Mouse (Mus musculus) gastrocnemius, adult 2 months (tissue): ENCODE results near the gene Tmem144. TPM values are rescaled to one million over a fixed set of nuclear protein-coding genes. Genes with fewer than 3 reads are reported as not detected.

Experiments used
- DNase-seq: peaks from one replicate; pipeline ENCODE4 v3.0.0; 2022
- H3K27ac ChIP-seq: fragments of 200-600 bp; 2 replicates; pipeline ENCODE4 v1.8.1; 2022; ENCODE audit warnings: mild to moderate bottlenecking
- H3K4me3 ChIP-seq: fragments of 200-600 bp; 2 replicates; pipeline ENCODE4 v1.8.1; 2022; ENCODE audit warnings: mild to moderate bottlenecking, moderate library complexity
- CTCF ChIP-seq: fragments of 200-600 bp; IDR thresholded peaks from 2 replicates; pipeline ENCODE4 v1.8.1; 2022; ENCODE audit warnings: antibody characterized with exemption, mild to moderate bottlenecking, moderate library complexity
- intact Hi-C: fragments of 180-260 bp; cut with DNase I; formaldehyde crosslinking; loops from one replicate; pipeline ENCODE4 v1.15.1; 2025
- total RNA-seq, 2 experiments: library from RNA; stranded (reverse); gene quantifications; 2 replicates each; pipeline ENCODE4 v1.2.3; 2021

Gene Tmem144
- total RNA-seq, 2 experiments from 2014 or later, result 0.74 to 2.7 TPM

GRCm38 (mm10) chr3:79772701-79773100, 79.9 kb downstream of the Tmem144 start:
- DNase-seq, result no peak
- Histone ChIP-seq H3K27ac (no peak overlapping the region), H3K4me3 (no peak overlapping the region)
- TF ChIP-seq CTCF, result no peak
- intact Hi-C loops, result no loop called here

Other genes with a start within 250 kb of the Tmem144 start
- gene 4930579G24Rik, start 223.7 kb downstream of the Tmem144 start, total RNA-seq, result 1 to 10 TPM in 1 of 2 experiments, under 1 TPM in 1; 0.79 to 1.1 TPM
- gene Etfdh, start 223.3 kb downstream of the Tmem144 start, total RNA-seq, result 100 to 1,000 TPM in 1 of 2 experiments, 10 to 100 TPM in 1; 91.6 to 159 TPM
- not detected for gene Rxfp1, start 114.9 kb downstream of the Tmem144 start, total RNA-seq
- 1 to 10 TPM; 5.7 to 7.1 TPM for gene Fam198b, start 31.8 kb upstream of the Tmem144 start, total RNA-seq